Mouse (Mus musculus): ENCODE data around the gene Celf2.

DNA sequence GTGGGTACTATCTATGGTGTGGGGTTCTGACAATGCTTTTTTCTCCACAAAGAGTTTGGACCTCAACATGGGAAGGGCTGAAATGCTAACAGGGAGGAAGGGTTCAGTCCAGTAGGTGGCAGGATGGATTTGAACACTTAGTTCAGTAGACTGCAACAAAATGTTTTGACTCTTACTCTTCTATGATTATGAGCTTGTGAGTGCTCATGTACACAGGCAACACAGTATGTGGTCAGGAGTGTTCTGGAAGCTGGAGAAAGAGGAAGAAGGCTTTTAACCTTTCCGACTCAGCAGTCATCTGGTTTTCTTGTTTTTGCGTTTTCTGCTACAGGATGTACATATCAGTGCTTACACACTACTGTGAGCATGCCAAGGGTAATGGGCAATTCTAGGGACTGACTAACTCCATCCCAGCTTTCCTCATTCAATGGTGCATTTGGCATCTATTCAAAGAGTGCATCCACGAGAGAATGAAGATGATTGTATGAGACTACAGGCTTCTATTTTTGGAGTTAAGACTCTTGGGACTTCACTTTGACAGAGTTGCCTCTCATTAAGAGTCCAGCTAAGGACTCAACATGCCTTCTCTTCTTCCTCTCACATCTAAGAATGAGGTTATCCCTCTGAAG lies 867.0 kb downstream of the Celf2 start:
- TF ChIP-seq CTCF (IDR thresholded peaks at IDR 0.05; ENCODE audit: low read depth, low read length) = no peak
- no peak for TF ChIP-seq POLR2A (IDR thresholded peaks at IDR 0.05; ENCODE audit: borderline replicate concordance, low read depth, low read length)

All from bone marrow macrophage, adult 2 months (primary cell).